Mouse (Mus musculus): ENCODE measurements around the gene Gm20388. TPM values are rescaled to one million over a fixed set of nuclear protein-coding genes. Genes with fewer than 3 reads are reported as not detected.

Gene Gm20388
- polyA plus RNA-seq, 1 experiment from 2014 or later, result 5.3 TPM

- no peak overlapping the region for H3K4me2 ChIP-seq
- DNase-seq (ENCODE audit: low spot score), result no peak
- H3K9ac ChIP-seq (ENCODE audit: low read depth, low read length), result no peak overlapping the region
- H3K4me3 ChIP-seq (ENCODE audit: low read depth, low read length), result no peak overlapping the region
- H3K27ac ChIP-seq (ENCODE audit: low read depth, low read length), result no peak overlapping the region
- H3K27me3 ChIP-seq (replicated peaks; ENCODE audit: control insufficient read depth, insufficient read depth, low read length), result no peaks in the 10 kb centered on the region
- WGBS, result 47% methylated on average over 2 of the region's 2 CpGs
- H3K9me3 ChIP-seq (ENCODE audit: control insufficient read depth, low read length), result no peaks in the 10 kb centered on the region
- H3K4me1 ChIP-seq (replicated peaks; ENCODE audit: control insufficient read depth, insufficient read depth, low read length), result peaks cover 36% of the 10 kb centered on the region
- no peak for ATAC-seq (replicated peaks; ENCODE audit: low FRiP score)
- H3K36me3 ChIP-seq (ENCODE audit: control insufficient read depth, insufficient read depth, low read length), result no peaks in the 10 kb centered on the region
Observed at GRCm38 (mm10) chr8:123717104-123717503, 3806.5 kb downstream of the Gm20388 start.

GRCm38 (mm10) chr8:123717516-123718490, 3807.2 kb downstream of the Gm20388 start:
- peak overlapping the region; percentile 26; the same call in 1 of the 2 replicates for H3K9ac ChIP-seq (ENCODE audit: low read depth, low read length)
- peak overlapping the region; percentile 60; the same call in 1 of the 2 replicates for H3K27ac ChIP-seq (ENCODE audit: low read depth, low read length)
- H3K4me3 ChIP-seq (ENCODE audit: low read depth, low read length), result no peak overlapping the region
- no peak overlapping the region for H3K4me2 ChIP-seq
- no peak; the same call in 1 of the 2 replicates for ATAC-seq (replicated peaks; ENCODE audit: low FRiP score)
- H3K9me3 ChIP-seq (ENCODE audit: control insufficient read depth, low read length), result no peaks in the 10 kb centered on the region
- DNase-seq (ENCODE audit: low spot score), result no peak
- no peaks in the 10 kb centered on the region for H3K27me3 ChIP-seq (replicated peaks; ENCODE audit: control insufficient read depth, insufficient read depth, low read length)
- H3K4me1 ChIP-seq (replicated peaks; ENCODE audit: control insufficient read depth, insufficient read depth, low read length), result peaks cover 43% of the 10 kb centered on the region
- WGBS, result 69% methylated on average over 15 of the region's 15 CpGs
- no peaks in the 10 kb centered on the region for H3K36me3 ChIP-seq (ENCODE audit: control insufficient read depth, insufficient read depth, low read length)

- peaks cover 45% of the 10 kb centered on the region for H3K4me1 ChIP-seq (replicated peaks; ENCODE audit: control insufficient read depth, insufficient read depth, low read length)
- no peak for DNase-seq (ENCODE audit: low spot score)
Observed at GRCm38 (mm10) chr8:123718752-123719151, 3808.1 kb downstream of the Gm20388 start.

GRCm38 (mm10) chr8:123719280-123719679, 3808.6 kb downstream of the Gm20388 start:
- Histone ChIP-seq H3K4me3 (ENCODE audit: low read depth, low read length) (no peak overlapping the region), H3K4me1 (replicated peaks; ENCODE audit: control insufficient read depth, insufficient read depth, low read length) (peaks cover 45% of the 10 kb centered on the region), H3K4me2 (no peak overlapping the region), H3K27me3 (replicated peaks; ENCODE audit: control insufficient read depth, insufficient read depth, low read length) (no peaks in the 10 kb centered on the region), H3K27ac (ENCODE audit: low read depth, low read length) (no peak overlapping the region), H3K9ac (ENCODE audit: low read depth, low read length) (no peak overlapping the region), H3K36me3 (ENCODE audit: control insufficient read depth, insufficient read depth, low read length) (no peaks in the 10 kb centered on the region), H3K9me3 (ENCODE audit: control insufficient read depth, low read length) (no peaks in the 10 kb centered on the region)
- ATAC-seq (replicated peaks; ENCODE audit: low FRiP score) (no peak), DNase-seq (ENCODE audit: low spot score) (no peak)
- 31% methylated on average over 6 of the region's 6 CpGs for WGBS

More at GRCm38 (mm10) chr8:123718752-123719151, 3808.1 kb downstream of the Gm20388 start:
- Histone ChIP-seq H3K4me2 (no peak overlapping the region), H3K27me3 (replicated peaks; ENCODE audit: control insufficient read depth, insufficient read depth, low read length) (no peaks in the 10 kb centered on the region), H3K27ac (ENCODE audit: low read depth, low read length) (no peak overlapping the region), H3K9ac (ENCODE audit: low read depth, low read length) (no peak overlapping the region), H3K4me3 (ENCODE audit: low read depth, low read length) (no peak overlapping the region), H3K9me3 (ENCODE audit: control insufficient read depth, low read length) (no peaks in the 10 kb centered on the region), H3K36me3 (ENCODE audit: control insufficient read depth, insufficient read depth, low read length) (no peaks in the 10 kb centered on the region)
- 88% methylated on average over 2 of the region's 2 CpGs for WGBS
- no peak for ATAC-seq (replicated peaks; ENCODE audit: low FRiP score)

- no peak overlapping the region for H3K4me2 ChIP-seq
- no peak for DNase-seq (ENCODE audit: low spot score)
- 58% methylated on average over 5 of the region's 5 CpGs for WGBS
- H3K9me3 ChIP-seq (ENCODE audit: control insufficient read depth, low read length), result no peaks in the 10 kb centered on the region
- H3K4me1 ChIP-seq (replicated peaks; ENCODE audit: control insufficient read depth, insufficient read depth, low read length), result peaks cover 45% of the 10 kb centered on the region
- no peaks in the 10 kb centered on the region for H3K27me3 ChIP-seq (replicated peaks; ENCODE audit: control insufficient read depth, insufficient read depth, low read length)
- no peak overlapping the region for H3K9ac ChIP-seq (ENCODE audit: low read depth, low read length)
- H3K4me3 ChIP-seq (ENCODE audit: low read depth, low read length), result no peak overlapping the region
- peak overlapping the region; percentile 26; the same call in 1 of the 2 replicates for H3K27ac ChIP-seq (ENCODE audit: low read depth, low read length)
- no peak for ATAC-seq (replicated peaks; ENCODE audit: low FRiP score)
- H3K36me3 ChIP-seq (ENCODE audit: control insufficient read depth, insufficient read depth, low read length), result no peaks in the 10 kb centered on the region
Observed at GRCm38 (mm10) chr8:123719811-123720210, 3809.2 kb downstream of the Gm20388 start.

- Histone ChIP-seq H3K27ac (ENCODE audit: low read depth, low read length) (no peak overlapping the region), H3K9ac (ENCODE audit: low read depth, low read length) (no peak overlapping the region), H3K36me3 (ENCODE audit: control insufficient read depth, insufficient read depth, low read length) (no peaks in the 10 kb centered on the region), H3K9me3 (ENCODE audit: control insufficient read depth, low read length) (no peaks in the 10 kb centered on the region), H3K4me3 (ENCODE audit: low read depth, low read length) (no peak overlapping the region), H3K4me2 (peak overlapping the region; percentile 11; the same call in 1 of the 2 replicates), H3K27me3 (replicated peaks; ENCODE audit: control insufficient read depth, insufficient read depth, low read length) (no peaks in the 10 kb centered on the region), H3K4me1 (replicated peaks; ENCODE audit: control insufficient read depth, insufficient read depth, low read length) (peaks cover 45% of the 10 kb centered on the region)
- ATAC-seq (replicated peaks; ENCODE audit: low FRiP score), result peak; percentile 78
- WGBS, result 15% methylated on average over 12 of the region's 12 CpGs
- no peak for DNase-seq (ENCODE audit: low spot score)
Observed at GRCm38 (mm10) chr8:123720471-123721001, 3809.9 kb downstream of the Gm20388 start.

GRCm38 (mm10) chr8:123722245-123722644, 3811.6 kb downstream of the Gm20388 start:
- peaks cover 34% of the 10 kb centered on the region for H3K4me1 ChIP-seq (replicated peaks; ENCODE audit: control insufficient read depth, insufficient read depth, low read length)
- ATAC-seq (replicated peaks; ENCODE audit: low FRiP score), result peak; percentile 83

GRCm38 (mm10) chr8:123724752-123725151, 3814.1 kb downstream of the Gm20388 start:
- Histone ChIP-seq H3K27me3 (replicated peaks; ENCODE audit: control insufficient read depth, insufficient read depth, low read length) (peaks cover 12% of the 10 kb centered on the region), H3K36me3 (ENCODE audit: control insufficient read depth, insufficient read depth, low read length) (no peaks in the 10 kb centered on the region), H3K4me2 (no peak overlapping the region), H3K27ac (ENCODE audit: low read depth, low read length) (no peak overlapping the region), H3K9me3 (ENCODE audit: control insufficient read depth, low read length) (no peaks in the 10 kb centered on the region), H3K4me1 (replicated peaks; ENCODE audit: control insufficient read depth, insufficient read depth, low read length) (peaks cover 26% of the 10 kb centered on the region), H3K4me3 (ENCODE audit: low read depth, low read length) (no peak overlapping the region), H3K9ac (ENCODE audit: low read depth, low read length) (no peak overlapping the region)
- no peak for ATAC-seq (replicated peaks; ENCODE audit: low FRiP score)
- no peak for DNase-seq (ENCODE audit: low spot score)
- WGBS, result 88% methylated on average over 10 of the region's 10 CpGs

More at GRCm38 (mm10) chr8:123722245-123722644, 3811.6 kb downstream of the Gm20388 start:
- WGBS, result 79% methylated on average over 5 of the region's 5 CpGs
- Histone ChIP-seq H3K9ac (ENCODE audit: low read depth, low read length) (no peak overlapping the region), H3K4me3 (ENCODE audit: low read depth, low read length) (no peak overlapping the region), H3K9me3 (ENCODE audit: control insufficient read depth, low read length) (no peaks in the 10 kb centered on the region), H3K27ac (ENCODE audit: low read depth, low read length) (no peak overlapping the region), H3K36me3 (ENCODE audit: control insufficient read depth, insufficient read depth, low read length) (no peaks in the 10 kb centered on the region), H3K27me3 (replicated peaks; ENCODE audit: control insufficient read depth, insufficient read depth, low read length) (no peaks in the 10 kb centered on the region), H3K4me2 (no peak overlapping the region)
- DNase-seq (ENCODE audit: low spot score), result no peak
